Mouse (Mus musculus) left cerebral cortex, postnatal 36 days (tissue): Measurements from ENCODE around the gene Kcnj8. TPM values are rescaled to one million over a fixed set of nuclear protein-coding genes. Genes with fewer than 3 reads are reported as not detected.
"Not testable (repeated sequence)": the region's sequence is repeated elsewhere in the genome, so short reads cannot be mapped to it uniquely, and the experiment has no call there.

Experiments used
- DNase-seq, 2 experiments: peaks; one replicate each; pipeline ENCODE4 v3.0.0; 2021 to 2022; ENCODE audit warnings: low spot score in 2 of 2, mixed read lengths in 1 of 2
- intact Hi-C: fragments of 180-260 bp; cut with DNase I; formaldehyde crosslinking; loops from one replicate; pipeline ENCODE4 v1.15.1; 2025
- total RNA-seq, 2 experiments: library from RNA; stranded (reverse); gene quantifications; 2 replicates each; pipeline ENCODE4 v1.2.3; 2021

Kcnj8 gene
- total RNA-seq, 2 experiments from 2014 or later = 2.2 to 2.7 TPM

DNA sequence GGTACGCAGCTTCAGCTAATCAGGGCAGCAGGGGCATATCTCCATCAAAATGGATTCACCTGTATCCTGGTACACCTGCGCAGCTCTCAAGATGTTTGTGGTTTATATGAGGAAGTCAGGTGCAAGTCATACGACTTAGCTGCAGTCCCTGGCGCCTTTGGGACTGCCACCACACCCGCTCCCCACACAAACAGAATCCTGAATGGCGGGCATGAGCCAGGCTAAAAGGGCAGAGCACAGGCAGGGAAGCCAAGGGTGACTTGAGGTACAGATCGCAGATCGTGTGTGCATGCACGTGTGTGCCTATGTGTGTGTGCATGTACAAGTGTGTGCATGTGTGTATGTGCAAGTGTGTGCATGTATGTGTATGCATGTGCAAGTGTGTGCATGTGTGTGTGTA, 56.0 kb downstream of the Kcnj8 start:
- intact Hi-C loops = loop anchor here (5.0 kb wide), 2 partner anchors 38 to 153 kb away; no protein-coding TSS in a partner anchor

DNA sequence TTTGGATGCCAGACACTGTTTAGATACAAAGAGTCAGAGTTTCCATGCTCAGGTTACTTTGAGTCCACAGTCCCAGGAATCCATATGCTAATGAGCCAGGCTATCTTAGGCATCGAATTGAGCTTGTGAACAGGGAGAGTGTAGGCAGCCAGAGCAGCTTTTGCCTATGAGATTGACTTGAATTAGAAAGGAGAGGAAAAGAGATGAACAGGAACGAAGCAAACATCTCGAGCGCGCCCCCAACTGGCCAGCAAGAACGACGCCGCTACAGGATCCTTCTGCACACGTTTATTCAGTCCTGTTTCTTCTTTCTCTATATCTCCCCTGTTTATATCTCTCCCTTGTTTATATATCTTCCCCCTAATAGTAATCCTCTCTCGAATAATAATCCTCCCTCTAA, 56.5 kb downstream of the Kcnj8 start:
- peak; percentile 73 to 75 for DNase-seq
- intact Hi-C loops = loop anchor here (5.0 kb wide), 2 partner anchors 38 to 153 kb away; no protein-coding TSS in a partner anchor

More for the DNA sequence above, 56.0 kb downstream of the Kcnj8 start:
- DNase-seq = not testable (repeated sequence)

Other genes with a start within 250 kb of the Kcnj8 start
- under 1 TPM in 1 of 2 experiments, not detected in 1; 0.16 TPM for gene Slco1a5, start 248.6 kb downstream of the Kcnj8 start, total RNA-seq
- gene Pyroxd1, start 226.0 kb downstream of the Kcnj8 start, total RNA-seq = 10 to 100 TPM; 11.6 to 13.2 TPM
- gene Recql, start 184.5 kb downstream of the Kcnj8 start, total RNA-seq = 10 to 100 TPM; 26.0 to 27.3 TPM
- gene Golt1b, start 184.4 kb downstream of the Kcnj8 start, total RNA-seq = 10 to 100 TPM; 33.1 to 34.1 TPM
- gene Spx, start 158.2 kb downstream of the Kcnj8 start, total RNA-seq = 1 to 10 TPM in 1 of 2 experiments, under 1 TPM in 1; 0.96 to 1.3 TPM
- gene Gys2, start 98.5 kb downstream of the Kcnj8 start, total RNA-seq = not detected
- gene Ldhb, start 63.7 kb downstream of the Kcnj8 start, total RNA-seq = 100 to 1,000 TPM; 783 to 917 TPM
- gene Abcc9, start 130.7 kb upstream of the Kcnj8 start, total RNA-seq = 1 to 10 TPM; 4.2 to 4.8 TPM
- gene Cmas, start 185.1 kb upstream of the Kcnj8 start, total RNA-seq = 100 to 1,000 TPM; 108 to 115 TPM
- gene Sult6b2, start 232.9 kb upstream of the Kcnj8 start, total RNA-seq = under 1 TPM; 0.22 to 0.27 TPM